Mouse (Mus musculus) liver, adult (tissue): Measurements from ENCODE around the gene Abcc6.

Experiments
- GATA4 ChIP-seq: IDR thresholded peaks from 2 replicates; pipeline ENCODE4 v1.6.1; 2014; ENCODE audit warnings: mild to moderate bottlenecking, low read length; ENCODE audit not compliant: insufficient replicate concordance

The Abcc6 gene

GRCm38 (mm10) chr7:45921950-45922600, 108.0 kb downstream of the Abcc6 start:
- no peak for TF ChIP-seq GATA4

- no peak for TF ChIP-seq GATA4
Observed at GRCm38 (mm10) chr7:45921242-45921621, 108.9 kb downstream of the Abcc6 start, which contains the start of gene Emp3. Gene Emp3, minus strand, starts transcription at chr7:45921404.

GRCm38 (mm10) chr7:45920583-45921241, 109.4 kb downstream of the Abcc6 start:
- no peak for TF ChIP-seq GATA4

- no peak for TF ChIP-seq GATA4
Observed at GRCm38 (mm10) chr7:45919761-45920160, 110.3 kb downstream of the Abcc6 start.

- TF ChIP-seq GATA4: no peak
Observed at GRCm38 (mm10) chr7:45919083-45919671, 110.9 kb downstream of the Abcc6 start.

GRCm38 (mm10) chr7:45917926-45918325, 112.2 kb downstream of the Abcc6 start:
- TF ChIP-seq GATA4: no peak
